Mouse (Mus musculus) heart, embryonic 15.5 days (tissue): Measurements from ENCODE around the gene Acer1. TPM values are rescaled to one million over a fixed set of nuclear protein-coding genes. Genes with fewer than 3 reads are reported as not detected.

Source experiments
- ATAC-seq: fragments of 200-750 bp; cut with Nextera tagmentation; replicated peaks from 2 replicates; pipeline ENCODE4 v1.8.0; 2017; ENCODE audit warnings: low read depth, moderate TSS enrichment; ENCODE audit not compliant: insufficient number of reproducible peaks, insufficient read depth, low FRiP score
- H3K27ac ChIP-seq: fragments of 300-500 bp; sonication (generic); 2 replicates; pipeline ENCODE4 v1.5.1; 2015; ENCODE audit warnings: mild to moderate bottlenecking, inconsistent platforms
- H3K27me3 ChIP-seq: fragments of 300-500 bp; sonication (generic); 2 replicates; pipeline ENCODE4 v1.6.1; 2015; ENCODE audit warnings: inconsistent platforms
- H3K36me3 ChIP-seq: fragments of 300-500 bp; sonication (generic); 2 replicates; pipeline ENCODE4 v1.6.1; 2015; ENCODE audit warnings: mild to moderate bottlenecking, inconsistent platforms
- H3K4me1 ChIP-seq: fragments of 300-500 bp; sonication (generic); replicated peaks from 2 replicates; pipeline ENCODE4 v1.6.1; 2015; ENCODE audit warnings: inconsistent platforms
- H3K4me2 ChIP-seq: fragments of 300-500 bp; sonication (generic); 2 replicates; pipeline ENCODE4 v1.6.1; 2015; ENCODE audit warnings: inconsistent platforms, mild to moderate bottlenecking, moderate library complexity
- H3K4me3 ChIP-seq: fragments of 300-500 bp; sonication (generic); 2 replicates; pipeline ENCODE4 v1.5.1; 2015; ENCODE audit warnings: mild to moderate bottlenecking, inconsistent platforms
- H3K9ac ChIP-seq: fragments of 300-500 bp; sonication (generic); 2 replicates; pipeline ENCODE4 v1.6.1; 2015; ENCODE audit warnings: mild to moderate bottlenecking, inconsistent platforms
- H3K9me3 ChIP-seq: fragments of 300-500 bp; sonication (generic); replicated peaks from 2 replicates; pipeline ENCODE4 v1.6.1; 2016; ENCODE audit warnings: inconsistent platforms
- WGBS: fragments of 180-500 bp; shearing (Covaris S2); methylation state at CpG from one replicate; pipeline ENCODE4 v1.1.7; 2015; ENCODE audit warnings: mixed read lengths; 5-methylcytosine and 5-hydroxymethylcytosine counted together
- polyA plus RNA-seq: library from polyadenylated mRNA; unstranded; fragments of >200 nt; fragmentation: Nextera tagmentation; extraction: Ambion mirVana; gene quantifications from 2 replicates; pipeline ENCODE4 v1.2.1, GENCODE M21; 2015

The Acer1 gene
- polyA plus RNA-seq, 1 experiment from 2014 or later, result 0.08 TPM

DNA sequence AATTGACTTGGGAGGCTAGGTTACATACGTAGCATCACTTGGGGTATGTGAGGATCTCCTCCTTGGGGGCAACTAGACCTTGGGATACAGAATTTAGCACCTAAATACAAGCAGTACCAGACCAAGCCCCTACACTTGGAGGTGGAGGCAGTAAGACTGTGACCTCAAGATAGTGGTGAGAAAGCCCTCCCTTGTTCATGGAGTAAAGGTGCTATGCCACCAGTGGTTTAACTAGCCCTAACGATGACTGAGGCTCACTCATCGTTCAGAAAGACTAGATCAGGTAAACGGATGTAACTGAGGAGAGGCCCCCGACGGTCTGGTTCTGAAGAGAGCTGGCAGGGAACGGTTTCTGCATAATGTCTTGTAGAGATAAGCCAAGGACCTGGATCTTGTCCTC lies 45.2 kb downstream of the Acer1 start:
- Histone ChIP-seq H3K4me2 (no peak overlapping the region), H3K27ac (no peak overlapping the region), H3K9me3 (no peaks in the 10 kb centered on the region), H3K4me3 (no peak overlapping the region), H3K27me3 (no peaks in the 10 kb centered on the region), H3K36me3 (no peaks in the 10 kb centered on the region), H3K4me1 (peaks cover 27% of the 10 kb centered on the region), H3K9ac (no peak overlapping the region)
- 85% methylated on average over 7 of the region's 7 CpGs for WGBS
- no peak for ATAC-seq

DNA sequence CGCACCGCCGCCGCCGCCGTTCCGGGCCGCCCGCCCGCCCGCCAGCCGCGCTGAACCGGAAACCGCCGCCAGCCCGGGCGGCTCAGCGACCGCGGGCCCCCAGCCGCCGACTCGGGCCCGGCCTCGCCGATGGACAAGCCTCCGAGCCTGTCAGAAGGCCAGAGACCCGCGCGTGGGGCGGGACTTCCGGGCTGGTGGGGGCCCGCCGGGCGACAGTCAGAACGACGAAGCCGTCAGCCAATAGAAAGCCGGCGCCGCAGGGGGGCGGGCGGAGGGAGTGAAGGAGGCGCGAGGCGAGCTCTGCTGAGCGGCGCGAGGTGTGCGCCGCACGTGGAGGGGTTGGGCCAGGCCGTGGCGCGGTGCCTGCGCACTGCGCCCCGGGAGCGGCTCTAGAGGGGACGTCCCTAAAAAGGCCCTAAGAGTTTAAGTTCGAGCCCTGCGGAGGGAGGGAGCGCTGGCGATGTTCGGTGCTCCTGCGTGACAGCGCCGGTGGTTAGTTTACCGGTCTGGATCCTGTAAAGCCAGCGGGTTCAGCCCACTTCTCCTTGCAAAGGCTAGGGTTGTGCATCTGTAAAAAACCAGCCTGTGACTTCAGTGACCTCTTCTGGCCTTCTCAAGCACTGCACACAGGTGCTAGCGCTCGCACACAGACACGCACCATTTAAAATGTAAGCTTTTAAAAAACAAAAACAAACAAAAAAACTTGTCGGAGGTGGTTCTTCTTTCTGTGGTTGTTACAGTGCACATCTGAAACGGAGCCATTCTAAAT lies 46.4 kb downstream of the Acer1 start, which contains the start of gene Mllt1:
Gene Mllt1 (minus strand): TSS at position 53 of the 769 bp plus-strand sequence.
- Histone ChIP-seq H3K27ac (peak within 1 kb of the TSS; percentile 77), H3K9ac (peak within 1 kb of the TSS; percentile 94), H3K36me3 (no peaks in the 10 kb centered on the region), H3K4me2 (peak within 1 kb of the TSS; percentile 93), H3K4me3 (peak within 1 kb of the TSS; percentile 96), H3K4me1 (peaks cover 27% of the 10 kb centered on the region), H3K9me3 (no peaks in the 10 kb centered on the region), H3K27me3 (no peaks in the 10 kb centered on the region)
- 3% methylated on average over 63 of the region's 76 CpGs for WGBS
- ATAC-seq, result peak; percentile 98

DNA sequence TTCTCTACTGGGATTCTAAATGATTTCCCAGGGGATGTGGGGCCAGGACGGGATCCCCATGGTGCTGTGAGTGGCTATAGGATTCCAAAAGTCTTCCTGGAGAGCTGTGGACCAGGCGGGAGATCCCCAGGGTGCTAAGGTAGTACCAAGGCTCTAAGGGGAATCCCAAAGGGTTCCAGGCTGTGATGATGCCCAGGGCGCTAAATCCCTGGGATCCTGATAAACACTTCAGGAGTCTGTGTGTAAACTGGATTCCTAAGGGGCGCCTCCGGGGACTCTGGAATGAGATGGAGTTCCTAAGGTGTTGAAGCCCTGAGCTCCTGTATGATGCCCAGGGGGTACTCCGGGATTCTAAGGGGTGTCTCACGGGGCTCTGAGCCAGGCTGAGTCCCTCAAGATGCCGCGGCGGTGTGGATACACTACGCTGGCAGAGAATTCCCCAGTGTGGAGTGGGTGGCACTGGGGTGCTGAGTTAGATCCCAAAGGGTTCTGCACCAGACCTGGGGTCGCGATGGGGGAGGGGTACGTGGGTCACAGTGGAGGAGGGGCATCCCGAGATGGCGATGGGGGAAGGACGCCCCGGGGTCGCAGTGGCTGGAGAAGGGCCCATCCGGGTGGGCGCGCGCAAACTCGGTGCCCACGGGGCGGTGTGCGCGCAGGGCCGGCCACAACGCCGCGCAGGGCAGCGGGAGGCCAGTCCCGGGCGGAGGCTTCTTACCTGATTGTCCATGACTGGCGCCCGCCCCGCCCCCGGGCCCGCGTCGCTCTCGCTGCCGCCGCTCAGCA lies 47.2 kb downstream of the Acer1 start:
- Histone ChIP-seq H3K27ac (peak overlapping the region; percentile 77), H3K4me1 (peaks cover 32% of the 10 kb centered on the region), H3K9me3 (no peaks in the 10 kb centered on the region), H3K27me3 (no peaks in the 10 kb centered on the region), H3K4me3 (peak overlapping the region; percentile 96), H3K36me3 (no peaks in the 10 kb centered on the region), H3K9ac (peak overlapping the region; percentile 94), H3K4me2 (peak overlapping the region; percentile 93)
- 2% methylated on average over 41 of the region's 45 CpGs for WGBS
- ATAC-seq, result peak; percentile 58

DNA sequence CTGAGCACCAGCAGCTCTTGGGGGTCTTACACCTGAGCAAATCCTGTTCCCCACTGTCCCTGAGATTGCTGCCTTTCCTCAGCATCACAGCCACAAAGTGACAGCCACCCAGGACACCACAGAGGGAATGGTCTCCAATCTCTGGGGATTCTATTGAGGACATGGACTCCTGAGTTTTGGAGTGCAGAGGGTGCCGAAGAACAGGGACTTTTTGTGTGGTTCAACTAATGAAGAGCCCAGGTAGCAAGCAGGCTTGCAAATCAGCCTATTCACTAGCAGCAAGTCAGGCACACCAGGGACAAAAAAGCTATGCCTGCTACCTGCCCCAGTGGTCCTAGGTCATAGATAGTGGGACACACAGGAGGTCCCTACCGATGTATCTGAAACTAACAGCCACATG lies 48.5 kb downstream of the Acer1 start:
- Histone ChIP-seq H3K4me3 (no peak overlapping the region), H3K36me3 (no peaks in the 10 kb centered on the region), H3K27ac (no peak overlapping the region), H3K4me2 (peak overlapping the region; percentile 93; the same call in 1 of the 2 replicates), H3K4me1 (peaks cover 45% of the 10 kb centered on the region), H3K9me3 (no peaks in the 10 kb centered on the region), H3K27me3 (no peaks in the 10 kb centered on the region), H3K9ac (no peak overlapping the region)
- WGBS, result 89% methylated on average over 2 of the region's 2 CpGs
- ATAC-seq, result no peak

DNA sequence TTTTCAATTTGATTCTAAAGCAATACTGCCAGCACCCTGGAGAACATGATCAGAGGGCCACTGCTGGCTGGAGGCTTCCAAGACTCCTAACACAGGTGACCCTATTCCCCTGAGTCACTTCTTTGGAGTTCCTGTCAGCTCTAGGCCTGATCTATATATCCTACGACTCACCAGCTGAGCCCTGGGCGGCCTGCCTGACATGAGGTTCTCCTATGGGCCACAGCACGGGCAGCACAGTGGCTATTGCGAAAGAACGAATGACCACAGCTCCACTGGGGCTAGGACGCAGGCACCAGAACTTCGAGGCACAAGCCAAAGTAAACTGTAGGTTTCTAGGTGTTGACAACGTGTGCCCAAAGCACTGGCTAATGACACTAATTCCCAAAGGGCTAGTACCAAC lies 51.9 kb downstream of the Acer1 start:
- no peak overlapping the region for H3K9ac ChIP-seq
- H3K27ac ChIP-seq, result no peak overlapping the region
- H3K27me3 ChIP-seq, result no peaks in the 10 kb centered on the region
- peaks cover 42% of the 10 kb centered on the region for H3K4me1 ChIP-seq
- no peak overlapping the region for H3K4me3 ChIP-seq
- no peaks in the 10 kb centered on the region; the same call in 1 of the 2 replicates for H3K36me3 ChIP-seq
- ATAC-seq, result no peak
- H3K4me2 ChIP-seq, result no peak overlapping the region
- H3K9me3 ChIP-seq, result no peaks in the 10 kb centered on the region
- 78% methylated on average over 8 of the region's 8 CpGs for WGBS

DNA sequence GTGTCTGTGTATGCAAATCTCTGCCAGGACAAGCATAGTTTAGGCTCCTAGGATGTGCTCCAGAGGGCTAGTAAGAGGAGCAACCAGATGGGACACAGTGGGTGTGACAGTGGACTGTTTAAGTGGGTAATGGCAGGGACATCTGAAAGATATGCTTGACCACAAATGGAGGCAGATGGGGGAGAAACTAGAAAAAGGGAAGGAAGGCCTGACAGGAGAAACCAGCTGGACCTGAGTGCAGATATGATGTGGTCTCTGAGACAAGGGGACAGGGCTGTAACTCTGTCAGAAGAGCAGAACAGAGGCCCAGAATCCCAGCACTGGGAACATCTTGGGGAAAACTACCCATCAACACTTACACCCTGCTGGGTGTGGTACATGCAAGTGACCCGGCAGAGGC lies 52.4 kb downstream of the Acer1 start:
- ATAC-seq, result no peak
- Histone ChIP-seq H3K4me2 (no peak overlapping the region), H3K9me3 (no peaks in the 10 kb centered on the region), H3K4me1 (peaks cover 39% of the 10 kb centered on the region), H3K27ac (0 out of 2 replicates have a peak overlapping the region, but pooled peaks have one; percentile 12), H3K9ac (no peak overlapping the region), H3K27me3 (no peaks in the 10 kb centered on the region), H3K36me3 (peaks cover 4% of the 10 kb centered on the region; the same call in 1 of the 2 replicates), H3K4me3 (no peak overlapping the region)
- 67% methylated on average over 1 of the region's 1 CpGs for WGBS

DNA sequence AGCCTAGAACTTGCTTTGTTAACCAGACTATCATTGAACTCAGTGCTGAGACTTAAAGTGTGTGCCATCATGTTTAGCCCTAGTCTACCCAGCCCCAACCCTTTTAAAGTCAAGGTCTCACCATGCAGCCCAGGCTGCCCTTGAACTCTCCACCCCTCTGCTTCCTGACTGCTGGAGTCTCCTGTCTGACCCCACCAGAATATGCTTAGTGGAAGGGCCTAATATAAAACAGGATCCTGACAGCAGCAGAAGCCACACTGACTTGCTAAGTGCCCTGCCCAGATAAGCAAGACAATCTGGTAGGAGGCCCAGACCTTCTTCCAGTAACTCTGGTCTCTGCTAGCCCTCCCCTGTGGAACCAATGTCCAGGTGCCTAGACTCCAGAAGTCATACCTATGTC lies 52.8 kb downstream of the Acer1 start:
- no peak overlapping the region for H3K9ac ChIP-seq
- no peak overlapping the region for H3K4me3 ChIP-seq
- H3K27me3 ChIP-seq, result no peaks in the 10 kb centered on the region
- ATAC-seq, result no peak
- no peaks in the 10 kb centered on the region for H3K9me3 ChIP-seq
- no peak overlapping the region for H3K4me2 ChIP-seq
- peaks cover 4% of the 10 kb centered on the region; the same call in 1 of the 2 replicates for H3K36me3 ChIP-seq
- H3K27ac ChIP-seq, result 0 out of 2 replicates have a peak overlapping the region, but pooled peaks have one; percentile 17
- peaks cover 35% of the 10 kb centered on the region for H3K4me1 ChIP-seq

DNA sequence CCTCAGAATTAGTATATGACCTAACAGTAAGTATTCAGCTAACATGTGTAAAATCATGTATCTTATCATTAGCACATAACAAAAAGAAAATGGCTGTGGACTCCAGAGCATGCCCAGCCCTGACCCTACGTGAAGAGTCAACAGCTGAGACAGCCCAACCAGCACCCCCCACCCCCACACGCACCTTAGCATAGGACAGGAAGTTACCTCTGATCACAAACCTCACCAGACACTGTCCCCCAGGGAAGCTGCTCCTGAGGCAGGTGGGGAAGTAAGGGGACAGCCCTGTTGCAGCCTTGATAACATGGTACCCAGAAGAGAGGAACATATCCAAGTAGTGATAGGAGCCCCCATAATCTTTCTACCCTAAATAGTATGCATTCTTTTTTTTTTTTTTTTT lies 55.9 kb downstream of the Acer1 start:
- WGBS, result 88% methylated on average over 2 of the region's 2 CpGs
- no peak overlapping the region for H3K27ac ChIP-seq
- no peak overlapping the region for H3K9ac ChIP-seq
- no peaks in the 10 kb centered on the region for H3K9me3 ChIP-seq
- ATAC-seq, result no peak
- H3K36me3 ChIP-seq, result peaks cover 22% of the 10 kb centered on the region
- H3K4me2 ChIP-seq, result no peak overlapping the region
- no peaks in the 10 kb centered on the region for H3K27me3 ChIP-seq
- H3K4me3 ChIP-seq, result no peak overlapping the region
- peaks cover 17% of the 10 kb centered on the region for H3K4me1 ChIP-seq

DNA sequence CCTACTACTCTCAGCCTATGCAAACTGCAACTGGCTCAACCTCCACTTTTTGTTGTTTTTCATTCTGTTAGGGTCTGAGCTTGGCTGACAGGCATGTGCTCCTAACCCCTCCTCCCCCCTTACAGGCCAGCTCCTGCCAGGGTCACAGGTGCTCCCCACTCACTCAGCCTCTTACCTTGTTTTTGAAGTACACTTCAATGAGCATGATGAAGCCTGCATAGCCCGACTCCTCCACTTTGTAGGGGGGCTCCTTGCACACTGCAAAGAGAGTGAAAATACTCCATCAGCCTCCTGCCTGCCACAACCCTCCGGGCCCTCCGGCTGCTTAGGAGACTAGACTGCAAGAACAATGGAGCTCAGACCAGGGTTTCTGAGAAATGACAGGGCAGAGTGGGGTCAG lies 62.2 kb downstream of the Acer1 start:
- H3K27ac ChIP-seq, result no peak overlapping the region
- peaks cover 35% of the 10 kb centered on the region for H3K36me3 ChIP-seq

DNA sequence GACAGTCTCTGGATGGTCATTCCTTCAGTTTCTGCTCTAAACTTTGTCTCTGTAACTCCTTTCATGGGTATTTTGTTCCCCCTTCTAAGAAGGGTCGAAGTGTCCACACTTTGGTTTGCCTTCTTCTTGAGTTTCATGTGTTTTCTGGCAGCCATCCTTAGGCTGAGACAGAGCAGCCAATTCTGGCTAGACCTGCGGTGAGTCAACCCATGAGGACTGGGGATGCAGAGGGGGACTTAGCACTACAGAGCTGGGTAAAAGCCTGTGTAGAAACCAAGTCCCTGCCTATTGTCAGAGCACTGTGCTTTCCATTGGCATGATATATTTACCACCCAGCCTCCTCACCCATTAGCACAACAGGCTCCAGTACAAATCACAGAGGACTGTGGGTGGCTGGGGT lies 64.8 kb downstream of the Acer1 start:
- H3K27me3 ChIP-seq, result no peaks in the 10 kb centered on the region
- ATAC-seq, result no peak
- no peak overlapping the region for H3K4me2 ChIP-seq
- no peak overlapping the region for H3K27ac ChIP-seq
- H3K9me3 ChIP-seq, result no peaks in the 10 kb centered on the region
- H3K4me1 ChIP-seq, result no peaks in the 10 kb centered on the region
- peaks cover 23% of the 10 kb centered on the region for H3K36me3 ChIP-seq
- H3K9ac ChIP-seq, result no peak overlapping the region
- WGBS, result 83% methylated on average over 2 of the region's 2 CpGs
- H3K4me3 ChIP-seq, result no peak overlapping the region

More for the DNA sequence above, 62.2 kb downstream of the Acer1 start:
- ATAC-seq, result no peak
- no peaks in the 10 kb centered on the region for H3K27me3 ChIP-seq
- H3K4me1 ChIP-seq, result no peaks in the 10 kb centered on the region
- H3K9me3 ChIP-seq, result no peaks in the 10 kb centered on the region
- H3K9ac ChIP-seq, result no peak overlapping the region
- no peak overlapping the region for H3K4me2 ChIP-seq
- no peak overlapping the region for H3K4me3 ChIP-seq
- WGBS, result 82% methylated on average over 3 of the region's 3 CpGs

DNA sequence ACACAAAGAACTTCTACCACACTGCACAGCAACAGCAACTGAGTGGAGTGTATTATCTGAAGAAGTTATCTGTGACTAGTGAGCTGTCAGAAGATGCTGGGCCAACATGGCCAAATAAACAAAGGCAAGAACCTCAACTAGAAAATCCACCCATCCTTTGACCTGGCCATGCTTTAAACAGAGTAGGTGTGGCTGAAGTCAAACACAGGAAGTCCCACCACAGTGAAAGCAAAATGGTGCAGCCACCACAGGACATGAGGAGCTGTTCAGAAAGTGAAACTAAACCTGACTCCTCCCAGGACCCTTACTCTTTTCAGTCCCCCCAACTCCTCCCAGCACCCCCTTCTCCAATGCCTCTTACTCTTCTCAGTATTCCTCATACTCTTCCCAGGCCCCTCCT lies 68.5 kb downstream of the Acer1 start:
- H3K27me3 ChIP-seq, result no peaks in the 10 kb centered on the region
- no peak overlapping the region for H3K9ac ChIP-seq
- H3K36me3 ChIP-seq, result peaks cover 19% of the 10 kb centered on the region; the same call in 1 of the 2 replicates
- H3K27ac ChIP-seq, result no peak overlapping the region
- H3K4me1 ChIP-seq, result peaks cover 4% of the 10 kb centered on the region
- H3K4me2 ChIP-seq, result no peak overlapping the region
- H3K9me3 ChIP-seq, result no peaks in the 10 kb centered on the region
- no peak overlapping the region for H3K4me3 ChIP-seq
- ATAC-seq, result no peak
